Mouse (Mus musculus): ENCODE results near the gene Cx3cl1.

Cx3cl1 gene

DNA sequence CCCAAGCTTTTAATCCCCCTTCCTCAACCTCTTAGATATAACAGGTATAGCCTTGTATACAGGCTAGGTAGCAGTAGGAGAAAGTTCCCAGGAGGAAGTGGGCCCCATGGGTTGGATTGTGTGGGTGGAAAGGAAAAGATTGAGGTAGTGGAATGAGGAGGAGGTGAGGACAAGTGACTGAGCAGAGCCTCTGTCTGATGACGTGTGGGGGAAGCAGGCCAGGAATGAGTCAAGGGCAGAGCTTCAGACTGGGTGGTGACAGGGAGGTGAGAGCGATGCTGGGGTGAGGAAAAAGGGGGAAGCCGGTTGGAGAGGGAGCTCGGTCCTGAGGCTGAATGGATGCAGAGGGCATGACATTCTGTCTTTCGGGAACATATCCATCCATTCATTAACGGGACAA, 31.7 kb downstream of the Cx3cl1 start:
- no peak for DNase-seq

DNA sequence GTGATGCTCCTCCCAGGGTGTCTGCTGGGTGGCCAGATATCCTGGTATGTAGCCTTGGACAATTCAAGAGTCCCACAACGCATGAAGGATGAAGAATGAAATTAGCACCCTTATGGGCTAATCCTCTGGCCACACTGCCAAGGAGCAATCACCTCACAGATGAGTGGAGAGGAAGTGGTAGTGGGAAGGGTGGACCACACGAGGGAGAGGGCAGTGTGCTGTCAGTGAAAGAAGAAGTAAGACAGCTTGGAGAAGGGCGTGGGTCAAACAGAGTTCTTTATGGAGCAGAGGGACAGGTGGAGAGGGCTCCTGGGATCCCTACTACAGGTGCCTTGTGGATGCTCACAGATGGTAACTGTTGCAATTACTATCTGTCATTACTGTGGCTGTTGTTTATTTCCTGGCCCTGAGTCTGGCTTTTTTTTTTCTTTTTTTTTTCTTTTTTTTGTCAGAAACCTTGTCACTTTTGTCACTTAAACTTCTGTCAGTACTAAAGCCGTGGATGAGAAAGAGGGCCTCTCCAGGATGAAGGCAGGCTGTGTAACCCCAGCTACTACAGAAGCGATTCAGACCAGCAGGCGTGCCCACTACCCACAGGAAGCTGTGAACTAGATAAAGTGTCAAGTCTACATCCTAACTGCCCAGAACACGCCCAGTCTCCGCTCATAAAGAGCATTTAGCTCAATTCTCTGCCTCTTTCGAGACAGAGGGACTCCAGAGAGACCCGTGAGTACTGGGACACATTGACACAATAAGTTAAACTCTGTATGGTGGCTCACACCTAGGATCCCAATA, 32.9 kb downstream of the Cx3cl1 start:
- DNase-seq, result no peak

DNA sequence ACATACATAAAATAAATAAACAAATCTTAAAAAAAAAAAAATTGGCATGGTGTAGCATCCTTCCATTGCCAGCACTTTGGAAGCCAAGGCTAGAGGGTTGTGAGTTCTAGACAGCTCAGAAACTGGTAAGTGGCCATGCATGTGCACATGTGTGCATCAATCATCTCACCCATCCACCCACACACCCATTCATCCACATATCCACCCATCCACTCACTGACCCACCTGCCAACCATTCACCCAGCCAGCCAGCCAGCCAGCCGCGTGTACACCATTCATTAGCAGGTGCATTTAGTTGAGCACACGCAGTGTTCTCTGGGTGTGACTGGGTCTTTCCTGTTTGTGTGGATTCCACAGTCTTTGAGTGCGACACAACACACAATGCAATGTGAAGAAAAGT, 34.0 kb downstream of the Cx3cl1 start:
- DNase-seq, result no peak

DNA sequence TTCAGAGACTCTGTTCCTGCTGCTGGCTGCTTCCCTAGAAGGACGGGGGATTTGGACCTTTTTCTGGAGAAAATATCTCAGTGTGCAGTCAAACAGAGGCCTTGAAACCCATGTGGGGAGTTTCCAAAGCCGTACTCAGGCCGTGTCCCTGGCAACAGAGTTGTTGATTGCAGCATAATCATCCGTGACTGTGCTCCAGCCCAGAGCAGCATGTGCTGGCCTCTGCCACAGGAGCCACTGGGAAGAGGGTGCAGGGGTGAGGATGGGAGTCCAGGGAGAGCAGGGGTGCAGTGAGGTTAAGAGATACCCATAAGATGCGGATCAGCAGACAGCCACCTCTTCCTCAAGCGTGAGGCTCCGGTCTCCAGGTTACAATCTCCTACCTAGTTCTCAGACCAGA, 35.7 kb downstream of the Cx3cl1 start:
- DNase-seq, result no peak

DNA sequence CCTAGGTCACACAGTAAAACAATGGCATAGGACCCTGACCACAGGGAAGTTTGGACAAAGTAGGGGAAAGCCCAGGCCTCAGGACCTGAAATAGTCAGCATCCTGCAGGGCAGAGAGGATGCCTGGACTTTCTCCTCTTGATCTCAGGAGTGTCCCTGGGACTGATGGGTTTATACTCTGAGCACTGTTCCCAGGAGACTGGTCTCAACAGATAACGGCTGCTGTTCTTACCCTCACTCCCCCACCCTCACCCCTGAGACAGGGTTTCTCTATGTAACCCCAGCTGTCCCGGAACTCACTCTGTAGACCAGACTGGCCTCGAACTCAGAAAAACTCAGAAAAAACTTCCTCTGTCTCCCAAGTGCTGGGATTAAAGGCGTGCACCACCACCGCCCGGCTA, 36.6 kb downstream of the Cx3cl1 start:
- no peak for DNase-seq

DNA sequence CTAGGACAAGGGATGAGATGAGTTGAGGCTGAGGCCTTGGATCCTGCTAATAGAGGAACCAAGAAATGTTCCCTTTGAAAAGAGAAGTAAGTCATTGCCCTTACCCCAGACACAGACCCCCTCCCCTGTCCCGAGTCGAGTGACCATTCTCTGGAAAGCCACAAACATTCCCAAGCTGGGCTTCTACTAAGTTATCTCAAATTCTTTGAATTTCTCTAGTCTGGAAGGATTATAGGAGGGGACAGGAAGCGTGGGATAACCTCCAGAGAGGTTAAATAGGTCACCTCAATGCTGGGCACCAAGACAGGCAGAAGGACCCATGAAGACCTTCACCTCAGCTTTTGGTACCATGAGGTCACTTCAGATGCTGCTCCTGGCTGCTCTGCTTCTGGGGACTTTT, 38.3 kb downstream of the Cx3cl1 start, which contains the start of gene Ccl17:
TSS of gene Ccl17 (plus strand) at position 301 of the 400 bp plus-strand sequence.
- no peak for DNase-seq

DNA sequence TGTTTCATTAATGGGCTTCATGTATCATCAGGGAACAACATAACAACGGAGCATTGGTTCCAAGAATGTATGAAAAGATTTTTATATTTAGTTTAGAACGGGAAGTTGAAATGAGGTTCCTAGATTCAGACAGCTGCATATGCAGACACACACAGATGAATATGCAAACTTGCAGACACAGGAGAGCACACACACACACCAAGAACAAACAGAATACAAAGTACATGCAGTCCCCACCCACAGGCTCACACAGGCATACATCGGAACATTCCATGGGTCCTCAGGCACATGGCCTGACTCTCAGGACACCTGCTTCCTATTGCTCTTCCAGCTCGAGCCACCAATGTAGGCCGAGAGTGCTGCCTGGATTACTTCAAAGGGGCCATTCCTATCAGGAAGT, 39.0 kb downstream of the Cx3cl1 start:
- DNase-seq, result no peak

DNA sequence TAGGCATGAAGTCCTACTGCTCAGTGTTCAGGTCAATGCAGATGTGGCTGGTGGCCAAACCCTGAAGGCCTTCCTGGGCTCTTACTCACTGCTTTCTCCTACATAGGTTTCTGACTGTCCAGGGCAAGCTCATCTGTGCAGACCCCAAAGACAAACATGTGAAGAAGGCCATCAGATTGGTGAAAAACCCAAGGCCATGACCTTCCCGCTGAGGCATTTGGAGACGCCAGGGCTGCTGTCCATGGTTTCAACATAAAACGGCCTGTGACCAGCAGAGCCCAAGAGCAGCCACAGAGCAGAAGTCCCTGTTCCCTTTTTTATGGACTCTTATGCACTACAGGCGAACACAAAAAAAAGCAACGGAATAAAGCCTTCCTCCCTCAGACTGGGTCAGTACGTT, 39.8 kb downstream of the Cx3cl1 start:
- DNase-seq, result no peak

DNA sequence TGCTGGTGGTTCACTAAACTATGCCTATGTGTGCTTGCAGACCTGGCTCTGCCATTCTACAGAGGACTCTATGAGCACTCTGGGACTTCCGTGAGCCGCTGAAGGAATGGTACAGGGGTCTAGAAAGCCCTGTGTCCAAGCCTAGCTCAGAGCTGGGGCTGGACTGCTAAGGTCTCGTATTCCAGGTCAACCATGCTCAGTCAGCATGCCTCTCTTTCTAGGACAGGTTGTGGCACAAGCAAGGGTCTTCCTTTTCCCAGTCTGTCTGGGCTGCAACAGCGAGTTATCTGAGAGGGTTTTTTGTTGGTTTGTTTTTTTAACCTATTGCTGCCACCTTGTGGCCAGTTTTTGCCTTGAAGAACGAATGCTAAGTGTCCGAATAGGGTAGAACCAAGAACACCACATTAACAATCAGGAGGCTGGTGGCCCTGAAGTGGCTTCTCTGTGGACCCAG, 40.9 kb downstream of the Cx3cl1 start:
- peak; percentile 81 for DNase-seq

DNA sequence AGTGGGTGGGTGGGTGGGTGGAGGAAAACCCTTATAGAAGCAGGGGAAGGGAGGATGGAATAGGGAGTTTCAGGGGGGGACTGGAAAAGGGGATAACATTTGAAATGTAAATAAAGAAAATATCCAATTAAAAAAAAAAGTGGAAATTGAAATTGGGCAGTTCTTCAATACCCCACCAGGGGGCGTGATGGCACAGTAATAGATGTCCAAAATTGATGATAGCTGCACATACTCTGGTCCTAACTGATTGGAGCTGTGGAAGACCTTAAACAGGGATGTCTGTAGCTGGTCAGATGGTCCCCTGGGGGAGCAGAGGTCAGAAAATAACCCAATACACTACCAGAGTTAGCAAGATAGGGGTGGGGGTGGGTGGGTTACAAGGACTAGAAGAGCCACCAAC, 42.7 kb downstream of the Cx3cl1 start:
- no peak for DNase-seq

DNA sequence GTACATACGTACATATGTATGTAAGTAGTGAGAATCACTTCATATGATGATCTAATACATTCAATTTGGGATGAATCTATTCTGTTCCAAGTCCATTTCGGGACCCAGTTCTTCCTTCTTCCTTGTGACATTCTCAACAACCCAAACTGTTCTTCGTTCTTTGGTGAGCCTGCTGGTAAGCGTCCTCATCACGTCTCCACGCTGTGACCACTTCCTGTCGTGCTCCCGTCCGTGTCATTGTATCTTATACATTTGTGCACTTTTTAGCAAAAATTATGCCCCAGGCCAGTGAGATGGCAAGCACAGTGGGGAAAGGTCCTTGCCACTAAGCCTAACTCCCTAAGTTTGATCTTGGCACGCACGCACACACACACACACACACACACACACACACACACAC, 46.1 kb downstream of the Cx3cl1 start:
- no peak for DNase-seq

DNA sequence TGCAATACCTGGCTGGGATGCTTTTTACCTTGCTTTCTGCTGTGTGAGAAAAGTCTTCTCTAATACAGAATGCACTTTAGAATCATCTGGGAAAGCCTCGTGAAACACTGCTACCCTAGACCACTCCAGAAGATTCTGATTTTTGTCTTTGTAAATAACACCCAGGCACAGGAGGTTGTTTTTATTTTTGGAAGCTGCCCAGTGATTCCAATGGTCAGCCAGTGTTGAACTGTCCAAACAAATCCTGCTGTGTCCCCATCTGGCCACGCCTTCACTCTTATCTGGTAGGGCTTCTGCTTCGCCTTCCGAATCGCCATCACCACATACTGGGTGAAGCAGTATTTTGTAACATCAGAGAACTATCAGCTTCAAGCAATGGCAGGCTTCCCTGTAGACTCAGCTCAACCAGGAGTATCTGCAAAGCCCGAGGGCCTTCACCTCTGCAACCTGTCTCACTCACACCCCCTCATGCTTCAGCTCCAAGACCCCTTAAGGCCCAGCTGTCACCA, 47.9 kb downstream of the Cx3cl1 start:
- no peak for DNase-seq

DNA sequence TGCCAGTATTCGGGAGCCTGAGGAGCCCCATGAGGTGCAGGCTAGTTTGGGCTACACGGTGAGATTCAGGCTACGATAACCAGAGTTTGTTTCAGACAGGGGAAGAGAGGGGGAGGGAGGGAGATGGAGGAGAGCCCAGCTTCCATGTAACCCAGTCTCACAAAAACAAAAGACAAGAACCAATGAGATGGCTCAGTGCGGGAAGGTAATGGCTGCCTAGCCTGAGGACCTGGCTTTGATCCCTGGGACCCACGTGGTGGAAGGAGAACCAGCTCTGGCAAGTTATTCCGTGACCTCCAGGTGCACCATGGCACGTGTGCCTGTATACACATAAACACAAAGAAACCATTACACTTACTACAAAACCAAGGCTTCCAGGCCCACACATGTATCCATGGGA, 48.7 kb downstream of the Cx3cl1 start:
- DNase-seq, result no peak

DNA sequence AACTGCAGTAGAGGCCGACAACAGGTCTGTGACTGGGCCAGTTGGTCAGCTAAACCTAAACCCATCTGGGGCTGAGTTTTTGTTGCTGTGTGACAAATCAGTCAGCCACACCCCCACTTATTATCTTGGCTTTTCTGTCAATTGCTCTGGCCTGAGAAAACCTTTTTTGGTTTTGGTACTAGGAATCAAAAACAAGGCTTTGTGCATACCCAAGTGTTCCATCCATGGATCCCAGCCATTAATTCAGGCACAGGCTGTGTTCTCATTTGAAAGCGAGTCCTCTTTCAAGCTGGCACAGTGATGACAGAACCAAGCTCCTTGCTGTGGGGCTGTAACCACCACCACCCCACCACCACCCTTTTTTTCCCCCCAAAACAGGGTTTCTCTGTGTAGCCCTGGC, 49.6 kb downstream of the Cx3cl1 start:
- no peak for DNase-seq

DNA sequence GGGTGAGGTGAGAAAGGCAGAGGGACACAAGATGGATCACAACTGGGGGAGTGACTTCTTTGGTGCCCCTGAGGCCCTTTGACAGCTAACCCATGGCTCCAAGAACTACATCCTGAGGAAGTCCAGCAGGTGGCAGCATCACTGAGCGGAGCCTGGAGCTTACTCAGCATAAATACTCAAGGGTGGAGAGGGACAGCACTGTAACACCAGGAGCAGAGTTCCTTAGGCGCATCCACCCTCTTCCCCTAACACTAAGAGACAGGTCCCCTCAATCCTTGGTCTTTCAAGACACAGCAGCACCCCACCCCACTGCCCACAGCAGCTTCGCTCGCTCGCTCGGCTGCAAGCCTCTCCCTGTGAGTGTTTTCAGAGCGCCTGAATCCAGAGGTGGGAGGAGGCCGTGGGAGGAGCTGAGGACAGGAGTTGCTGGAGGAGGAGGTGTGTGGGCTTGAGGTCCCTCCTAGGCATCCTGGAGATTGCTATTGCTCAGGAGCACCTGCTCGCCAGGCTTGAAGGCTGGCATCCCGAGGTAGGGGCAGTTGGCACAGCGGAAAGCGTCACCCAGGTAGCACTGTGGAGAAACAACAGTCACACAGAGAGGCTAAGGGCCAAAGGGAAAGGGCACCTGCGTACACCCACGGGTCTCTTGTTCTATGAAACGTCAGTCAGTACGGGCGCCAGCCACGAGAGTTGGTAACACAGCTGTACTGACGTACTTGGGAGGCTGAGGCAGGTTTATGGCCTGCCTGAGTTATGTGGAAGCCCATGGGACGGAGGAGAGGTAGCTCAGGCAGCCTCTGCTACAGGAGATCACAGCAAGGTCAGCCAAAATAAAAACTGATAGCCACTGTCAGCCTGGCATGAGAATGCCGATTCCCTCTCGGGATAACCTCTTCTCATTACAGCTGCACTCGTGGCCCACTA, 51.1 kb downstream of the Cx3cl1 start:
- DNase-seq, result peak; percentile 49

DNA sequence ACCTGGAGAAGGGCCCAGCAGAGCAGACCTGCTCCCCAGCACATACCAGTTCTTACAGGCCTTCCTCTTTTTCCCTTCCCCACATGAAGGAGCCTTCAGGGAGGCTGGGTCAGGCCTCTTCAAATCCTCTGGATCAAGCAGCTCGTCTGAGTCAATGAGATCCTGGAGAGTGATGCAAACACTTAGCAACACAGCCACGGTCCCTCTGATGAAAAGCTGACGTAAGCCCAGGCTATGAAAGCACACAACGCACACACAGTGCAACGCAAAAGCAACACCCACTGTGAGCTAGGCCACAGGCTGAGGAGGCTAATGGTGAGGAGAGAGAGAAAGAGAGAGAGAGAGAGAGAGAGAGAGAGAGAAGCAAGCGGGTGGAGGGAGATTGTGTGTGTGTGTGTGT, 53.4 kb downstream of the Cx3cl1 start:
- no peak for DNase-seq

DNA sequence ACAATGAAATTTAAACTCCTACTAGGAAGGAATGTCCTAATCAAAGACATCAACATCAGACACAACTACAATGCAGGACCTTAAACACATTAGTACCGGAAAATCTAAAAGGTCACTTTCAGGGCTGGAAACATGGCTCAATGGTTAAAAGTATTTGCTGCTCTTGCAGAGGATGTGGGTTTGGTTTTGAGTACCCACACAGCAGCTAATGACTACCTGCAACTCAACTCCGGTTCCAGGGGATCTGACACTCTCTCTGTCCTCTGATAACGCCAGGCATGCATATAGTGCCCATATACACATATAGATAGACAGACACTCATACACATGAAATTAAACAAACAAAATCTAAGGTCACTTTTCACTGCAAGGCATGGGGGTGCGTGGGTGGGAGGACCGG, 54.4 kb downstream of the Cx3cl1 start:
- no peak for DNase-seq

DNA sequence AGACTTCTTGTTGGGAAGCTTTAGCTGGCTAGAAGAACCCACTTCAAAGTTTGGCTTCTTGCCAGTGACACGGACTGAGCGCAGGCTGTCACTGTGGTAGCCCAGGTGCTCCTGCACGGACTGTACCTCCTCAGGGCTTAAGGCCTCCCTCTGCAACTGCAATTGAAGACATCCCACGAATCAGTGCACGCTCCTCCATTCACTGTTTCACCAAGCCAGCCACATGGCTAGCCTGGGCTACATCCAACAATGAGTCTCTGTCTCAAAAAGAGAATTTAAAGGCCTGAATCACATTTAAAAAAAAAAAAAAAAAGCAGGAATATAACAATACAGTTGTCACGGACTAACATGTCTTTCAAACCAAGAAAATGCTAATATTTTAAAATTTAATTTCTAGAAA, 56.5 kb downstream of the Cx3cl1 start:
- DNase-seq, result no peak
